Mouse (Mus musculus) liver, embryonic 14.5 days (tissue): Measurements from ENCODE around the gene Phf14. TPM values are rescaled to one million over a fixed set of nuclear protein-coding genes. Genes with fewer than 3 reads are reported as not detected.

Experiments
- ATAC-seq: fragments of 200-750 bp; cut with Nextera tagmentation; 2 replicates; pipeline ENCODE4 v1.8.0; 2017; ENCODE audit warnings: moderate number of reproducible peaks, mild to moderate bottlenecking, moderate library complexity; ENCODE audit not compliant: insufficient read depth
- DNase-seq, 3 experiments: peaks; one replicate each; pipeline ENCODE4 v3.0.0-alpha.2; 2012 to 2013; ENCODE audit warnings: low read depth in 3 of 3, low spot score in 3 of 3
- H3K27ac ChIP-seq: fragments of 300-500 bp; sonication (generic); 2 replicates; pipeline ENCODE4 v1.5.1; 2014; ENCODE audit warnings: moderate library complexity, mild to moderate bottlenecking, control low read depth, inconsistent platforms
- H3K27me3 ChIP-seq: fragments of 300-500 bp; sonication (generic); 2 replicates; pipeline ENCODE4 v1.6.1; 2014; ENCODE audit warnings: mild to moderate bottlenecking, low read length, moderate library complexity; ENCODE audit not compliant: control insufficient read depth, insufficient read depth
- H3K36me3 ChIP-seq: fragments of 300-500 bp; sonication (generic); replicated peaks from 2 replicates; pipeline ENCODE4 v1.6.1; 2014; ENCODE audit warnings: low read depth; ENCODE audit not compliant: control insufficient read depth, insufficient read depth
- H3K4me1 ChIP-seq, 2 experiments: fragments of 200-500 bp in 1 of 2; fragments of 300-500 bp in 1 of 2; sonication (generic) in 1 of 2; replicated peaks; 2 replicates each; pipeline ENCODE4 v1.6.1; 2012 to 2014; ENCODE audit warnings: antibody characterized with exemption in 1 of 2, inconsistent platforms in 1 of 2, low read length in 1 of 2; ENCODE audit not compliant: control insufficient read depth in 2 of 2, insufficient read depth in 2 of 2
- H3K4me2 ChIP-seq: fragments of 300-500 bp; sonication (generic); 2 replicates; pipeline ENCODE4 v1.6.1; 2014; ENCODE audit warnings: low read depth, mild to moderate bottlenecking, control low read depth, moderate library complexity
- H3K4me3 ChIP-seq, 2 experiments: fragments of 200-500 bp in 1 of 2; fragments of 300-500 bp in 1 of 2; sonication (generic) in 1 of 2; 2 replicates each; pipeline ENCODE4 v1.5.1; 2012 to 2014; ENCODE audit warnings: low read depth in 2 of 2, low read length in 2 of 2, mild to moderate bottlenecking in 2 of 2, control low read depth in 1 of 2, inconsistent platforms in 1 of 2, moderate library complexity in 1 of 2; ENCODE audit not compliant: insufficient read depth in 1 of 2
- H3K9ac ChIP-seq: fragments of 300-500 bp; sonication (generic); replicated peaks from 2 replicates; pipeline ENCODE4 v1.6.1; 2014; ENCODE audit warnings: mild to moderate bottlenecking, control low read depth, moderate library complexity
- H3K9me3 ChIP-seq: fragments of 300-500 bp; sonication (generic); 2 replicates; pipeline ENCODE4 v1.6.1; 2016; ENCODE audit warnings: low read length, mixed read lengths; ENCODE audit not compliant: control insufficient read depth
- CTCF ChIP-seq: IDR thresholded peaks from 2 replicates; pipeline ENCODE4 v1.5.1; 2016; ENCODE audit warnings: antibody characterized with exemption, low read depth, control low read depth
- EP300 ChIP-seq: IDR thresholded peaks from 2 replicates; pipeline ENCODE4 v1.6.1; 2016; ENCODE audit warnings: antibody characterized with exemption, low read depth
- WGBS: fragments of 180-500 bp; shearing (Covaris S2); extraction: QIAGEN DNeasy Blood & Tissue Kit; methylation state at CpG from one replicate; pipeline ENCODE4 v1.1.7; 2014; ENCODE audit not compliant: insufficient replicate concordance; 5-methylcytosine and 5-hydroxymethylcytosine counted together
- polyA plus RNA-seq, 2 experiments: library from polyadenylated mRNA; depleted of rRNA in 1 of 2; stranded (reverse) in 1 of 2; unstranded in 1 of 2; fragments of >200 nt; fragmentation: Nextera tagmentation in 1 of 2; extraction: Ambion mirVana in 1 of 2; gene quantifications; 2 replicates each; pipeline versions ENCODE4 v1.2.1 to v1.2.3; 2012 to 2014

Gene Phf14
- polyA plus RNA-seq, 2 experiments: 9.3 to 19.5 TPM

DNA sequence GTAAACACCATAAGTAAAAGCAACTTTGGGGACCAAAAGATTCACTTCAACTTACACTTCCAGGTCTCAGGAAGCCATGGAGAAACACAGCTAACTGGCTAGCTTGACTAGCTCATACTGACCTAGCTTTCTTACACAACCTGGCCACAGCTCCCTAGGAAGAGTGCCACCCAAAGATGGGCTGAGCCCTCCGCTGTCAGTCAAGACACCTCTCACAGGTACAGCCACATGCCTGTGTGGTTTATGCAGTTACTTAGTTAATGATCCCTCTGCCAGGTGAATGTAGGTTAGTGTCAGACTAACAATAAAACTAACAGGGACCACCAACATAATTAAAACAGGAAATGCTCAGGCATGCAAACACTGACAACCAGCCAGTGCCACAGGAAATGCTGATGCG lies 174.1 kb downstream of the Phf14 start:
- Histone ChIP-seq H3K9me3 (no peaks in the 10 kb centered on the region), H3K27me3 (no peaks in the 10 kb centered on the region), H3K4me1 (0 out of 4 replicates have a peak, but pooled peaks cover 0 to 3% of the 10 kb centered on the region in 2 experiments), H3K9ac (no peak overlapping the region), H3K4me3 (no peak overlapping the region), H3K27ac (no peak overlapping the region), H3K4me2 (no peak overlapping the region), H3K36me3 (no peaks in the 10 kb centered on the region)
- WGBS: 68% methylated on average over 2 of the region's 2 CpGs
- ATAC-seq (no peak), DNase-seq (no peak)
- TF ChIP-seq CTCF (no peak), EP300 (no peak)

DNA sequence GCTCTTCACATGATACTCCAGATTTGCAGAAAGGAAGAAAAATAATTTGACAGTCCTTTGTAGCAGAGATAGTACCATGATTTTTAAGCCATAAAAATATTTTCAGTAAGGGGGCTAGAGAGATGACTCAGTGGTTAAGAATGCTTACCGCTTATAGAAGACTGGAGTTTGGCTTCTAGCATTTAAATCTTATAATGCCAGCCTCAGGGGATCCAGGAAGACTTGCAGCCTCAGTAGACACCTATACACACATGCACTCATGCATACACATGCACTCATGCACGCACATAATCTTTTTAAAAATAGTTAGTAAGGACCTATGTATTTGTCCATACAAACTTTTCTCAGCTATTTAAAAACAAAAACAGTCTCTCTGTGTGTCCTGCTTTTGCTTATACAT lies 174.5 kb downstream of the Phf14 start:
- no peak overlapping the region for H3K27ac ChIP-seq
- no peak overlapping the region for H3K9ac ChIP-seq
- DNase-seq: no peak
- no peaks in the 10 kb centered on the region for H3K27me3 ChIP-seq
- no peak for TF ChIP-seq CTCF
- no peak for TF ChIP-seq EP300
- H3K9me3 ChIP-seq: no peaks in the 10 kb centered on the region
- H3K4me3 ChIP-seq: no peak overlapping the region
- H3K4me2 ChIP-seq: no peak overlapping the region
- H3K36me3 ChIP-seq: no peaks in the 10 kb centered on the region
- no peak for ATAC-seq
- 70% methylated on average over 2 of the region's 2 CpGs for WGBS
- H3K4me1 ChIP-seq: 0 out of 4 replicates have a peak, but pooled peaks cover 0 to 3% of the 10 kb centered on the region in 2 experiments

DNA sequence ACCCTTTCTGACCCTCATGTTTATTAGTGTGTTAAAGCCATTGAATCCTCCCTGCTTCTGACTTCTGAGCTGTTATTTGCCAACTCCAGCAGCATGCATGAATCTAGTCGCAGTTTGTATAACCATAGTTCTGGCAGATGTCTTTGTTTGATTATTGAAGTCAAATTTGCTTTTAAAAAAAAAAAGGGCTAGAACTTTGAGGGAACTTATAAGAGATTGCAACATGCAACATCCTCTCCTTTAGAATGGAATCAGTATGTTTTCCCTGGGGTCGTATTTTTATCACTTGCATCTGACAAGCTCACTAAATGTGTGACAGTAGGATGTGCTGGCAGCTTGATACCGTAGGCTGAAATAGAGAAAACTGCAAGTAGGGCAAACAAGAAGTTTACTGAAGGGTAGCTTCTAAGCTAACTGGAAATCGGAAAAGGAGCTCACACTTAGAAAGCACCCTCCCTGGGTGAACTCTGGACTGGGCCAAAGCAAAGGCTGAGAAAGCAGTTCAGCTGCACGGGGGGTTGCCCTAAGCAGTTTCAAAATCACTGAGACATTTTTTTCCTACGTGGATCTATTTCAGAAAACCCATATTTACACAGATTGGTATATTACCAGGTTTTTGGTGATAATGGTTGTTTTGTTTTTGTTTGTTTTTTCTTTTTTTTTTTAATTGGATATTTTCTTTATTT lies 175.1 kb downstream of the Phf14 start:
- no peak for ATAC-seq
- Histone ChIP-seq H3K9me3 (no peaks in the 10 kb centered on the region), H3K27ac (no peak overlapping the region), H3K27me3 (no peaks in the 10 kb centered on the region), H3K4me2 (no peak overlapping the region), H3K4me1 (0 out of 4 replicates have a peak, but pooled peaks cover 0 to 3% of the 10 kb centered on the region in 2 experiments), H3K36me3 (no peaks in the 10 kb centered on the region), H3K4me3 (no peak overlapping the region), H3K9ac (no peak overlapping the region)
- DNase-seq: no peak
- WGBS: 36% methylated on average over 6 of the region's 6 CpGs
- no peak for TF ChIP-seq EP300

GRCm38 (mm10) chr6:12084721-12085120 lies 177.1 kb downstream of the Phf14 start:
- 75% methylated on average over 5 of the region's 5 CpGs for WGBS
- Histone ChIP-seq H3K27me3 (no peaks in the 10 kb centered on the region), H3K4me1 (no peaks in the 10 kb centered on the region), H3K4me2 (no peak overlapping the region), H3K4me3 (no peak overlapping the region), H3K27ac (no peak overlapping the region), H3K9me3 (no peaks in the 10 kb centered on the region), H3K36me3 (no peaks in the 10 kb centered on the region), H3K9ac (no peak overlapping the region)
- no peak for DNase-seq
- TF ChIP-seq CTCF: no peak
- no peak for TF ChIP-seq EP300
- ATAC-seq: no peak

GRCm38 (mm10) chr6:12089439-12089992 lies 181.9 kb downstream of the Phf14 start:
- DNase-seq: no peak
- Histone ChIP-seq H3K27ac (no peak overlapping the region), H3K4me1 (no peaks in the 10 kb centered on the region), H3K36me3 (no peaks in the 10 kb centered on the region), H3K4me3 (no peak overlapping the region), H3K27me3 (no peaks in the 10 kb centered on the region), H3K4me2 (no peak overlapping the region), H3K9me3 (no peaks in the 10 kb centered on the region), H3K9ac (no peak overlapping the region)
- no peak for TF ChIP-seq CTCF
- no peak for TF ChIP-seq EP300
- 58% methylated on average over 3 of the region's 3 CpGs for WGBS
- no peak for ATAC-seq
